Mouse (Mus musculus) ES-E14 (cell line): ENCODE data around the gene Lama4. TPM values are rescaled to one million over a fixed set of nuclear protein-coding genes. Genes with fewer than 3 reads are reported as not detected.

ENCODE experiments used
- DNase-seq: peaks from one replicate; pipeline ENCODE4 v3.0.0-alpha.2; 2013; ENCODE audit warnings: low read depth, low spot score
- H3K27ac ChIP-seq: 2 replicates; pipeline ENCODE4 v1.5.1; 2012; ENCODE audit warnings: low read depth, mild to moderate bottlenecking, low read length, moderate library complexity, mixed read lengths; ENCODE audit not compliant: poor library complexity, insufficient read depth, severe bottlenecking
- H3K36me3 ChIP-seq: 2 replicates; pipeline ENCODE4 v1.6.1; 2012; ENCODE audit warnings: mild to moderate bottlenecking, low read length, moderate library complexity, mixed read lengths; ENCODE audit not compliant: control insufficient read depth, poor library complexity, insufficient read depth, severe bottlenecking
- H3K4me1 ChIP-seq, 2 experiments: fragments of 150-350 bp in 1 of 2; sonication (generic) in 1 of 2; 2 replicates each; pipeline ENCODE4 v1.6.1; 2012; ENCODE audit warnings: low read length in 2 of 2, mild to moderate bottlenecking in 1 of 2, mixed read lengths in 1 of 2; ENCODE audit not compliant: control insufficient read depth in 2 of 2, insufficient read depth in 2 of 2, poor library complexity in 1 of 2
- H3K4me3 ChIP-seq, 2 experiments: fragments of 150-350 bp in 1 of 2; sonication (generic) in 1 of 2; 2 replicates each; pipeline ENCODE4 v1.5.1; 2012; ENCODE audit warnings: low read length in 2 of 2, low read depth in 1 of 2, mild to moderate bottlenecking in 1 of 2, mixed read lengths in 1 of 2; ENCODE audit not compliant: insufficient read depth in 1 of 2, poor library complexity in 1 of 2, severe bottlenecking in 1 of 2
- H3K9ac ChIP-seq: 2 replicates; pipeline ENCODE4 v1.6.1; 2012; ENCODE audit warnings: low read depth, mild to moderate bottlenecking, low read length, mixed read lengths; ENCODE audit not compliant: poor library complexity, insufficient read depth, severe bottlenecking
- H3K9me3 ChIP-seq: fragments of 150-350 bp; sonication (generic); 2 replicates; pipeline ENCODE4 v1.6.1; 2012; ENCODE audit warnings: low read depth, mild to moderate bottlenecking, low read length; ENCODE audit not compliant: control insufficient read depth, insufficient read depth
- CHD2 ChIP-seq: IDR thresholded peaks from 2 replicates; pipeline ENCODE4 v1.6.1; 2014; ENCODE audit warnings: mild to moderate bottlenecking, low read depth, low read length, inconsistent platforms
- HCFC1 ChIP-seq: IDR thresholded peaks from 2 replicates; pipeline ENCODE4 v1.6.1; 2012; ENCODE audit warnings: low read length, inconsistent platforms, borderline replicate concordance; ENCODE audit not compliant: insufficient read depth
- MAFK ChIP-seq: IDR thresholded peaks from 2 replicates; pipeline ENCODE4 v1.6.1; 2014; ENCODE audit warnings: mild to moderate bottlenecking, low read depth, low read length, inconsistent platforms; ENCODE audit not compliant: insufficient read depth
- ZC3H11A ChIP-seq: IDR thresholded peaks from 2 replicates; pipeline ENCODE4 v1.6.1; 2012; ENCODE audit warnings: low read depth, mild to moderate bottlenecking, inconsistent platforms, low read length, borderline replicate concordance
- ZNF384 ChIP-seq: IDR thresholded peaks from 2 replicates; pipeline ENCODE4 v1.6.1; 2012; ENCODE audit warnings: low read depth, low read length, inconsistent platforms
- in situ Hi-C, 2 experiments: fragments of 600-800 bp; cut with MboI; formaldehyde crosslinking; loops; one replicate each; pipeline ENCODE4 v1.15.1; 2025; ENCODE audit warnings: low sequenced_read_pairs in 2 of 2, inconsistent platforms in 1 of 2; ENCODE audit not compliant: unreplicated experiment in 2 of 2
- total RNA-seq: library from RNA; depleted of rRNA; stranded (reverse); fragments of 300-350 nt; gene quantifications from 2 replicates; pipeline ENCODE4 v1.2.3, GENCODE M21; 2012

The Lama4 gene
- total RNA-seq, 1 experiment: 3.6 TPM

- Histone ChIP-seq H3K27ac (no peak overlapping the region), H3K4me1 (no peaks in the 10 kb centered on the region), H3K4me3 (no peak overlapping the region), H3K9me3 (no peaks in the 10 kb centered on the region), H3K36me3 (no peaks in the 10 kb centered on the region), H3K9ac (no peak overlapping the region)
- in situ Hi-C loops: loop anchor here in 1 of 2 experiments (25.0 kb wide), 1 partner anchor 141 kb away; no protein-coding TSS in a partner anchor
- DNase-seq: no peak
- TF ChIP-seq MAFK (no peak), CHD2 (no peak), ZC3H11A (no peak), HCFC1 (no peak), ZNF384 (no peak)
These were observed 63.1 kb downstream of the Lama4 start for GRCm38 (mm10) chr10:39028403-39028802.

- no peak for DNase-seq
- Histone ChIP-seq H3K9me3 (no peaks in the 10 kb centered on the region), H3K27ac (no peak overlapping the region), H3K36me3 (no peaks in the 10 kb centered on the region), H3K9ac (no peak overlapping the region), H3K4me1 (no peaks in the 10 kb centered on the region), H3K4me3 (no peak overlapping the region)
- in situ Hi-C loops: loop anchor here (10.0 to 25.0 kb wide), 2 partner anchors 142 to 155 kb away; no protein-coding TSS in a partner anchor
- TF ChIP-seq CHD2 (no peak), MAFK (no peak), HCFC1 (no peak), ZNF384 (no peak), ZC3H11A (no peak)
These were observed 64.2 kb downstream of the Lama4 start for GRCm38 (mm10) chr10:39029297-39030147.

- no peak for TF ChIP-seq CHD2
- no peak for TF ChIP-seq MAFK
- TF ChIP-seq HCFC1: no peak
- no peak for TF ChIP-seq ZC3H11A
- TF ChIP-seq ZNF384: no peak
- Histone ChIP-seq H3K27ac (no peak overlapping the region), H3K9me3 (no peaks in the 10 kb centered on the region), H3K4me1 (no peaks in the 10 kb centered on the region), H3K36me3 (no peaks in the 10 kb centered on the region), H3K4me3 (no peak overlapping the region), H3K9ac (no peak overlapping the region)
- in situ Hi-C loops: loop anchor here (10.0 to 25.0 kb wide), 2 partner anchors 143 to 155 kb away; no protein-coding TSS in a partner anchor
- DNase-seq: no peak
These were observed 64.9 kb downstream of the Lama4 start for GRCm38 (mm10) chr10:39030148-39030685.

- DNase-seq: peak; percentile 7
- Histone ChIP-seq H3K27ac (no peak overlapping the region), H3K4me3 (no peak overlapping the region), H3K9ac (no peak overlapping the region), H3K36me3 (no peaks in the 10 kb centered on the region), H3K4me1 (no peaks in the 10 kb centered on the region), H3K9me3 (no peaks in the 10 kb centered on the region)
- in situ Hi-C loops: loop anchor here (10.0 to 25.0 kb wide), 2 partner anchors 152 to 165 kb away; no protein-coding TSS in a partner anchor
- TF ChIP-seq ZC3H11A (peak; percentile 64; the same call in 1 of the 2 replicates), CHD2 (no peak), ZNF384 (no peak), MAFK (no peak), HCFC1 (no peak)
These were observed 74.2 kb downstream of the Lama4 start for GRCm38 (mm10) chr10:39039564-39039963.
